Mouse (Mus musculus): ENCODE data around the gene Kcne4. TPM values are rescaled to one million over a fixed set of nuclear protein-coding genes. Genes with fewer than 3 reads are reported as not detected.
"Not testable (repeated sequence)": the region's sequence is repeated elsewhere in the genome, so short reads cannot be mapped to it uniquely, and the experiment has no call there.

Gene Kcne4
- polyA plus RNA-seq (2015; fragmentation: Nextera tagmentation; extraction: Ambion mirVana) = 4.2 and 5.3 TPM in 2 replicates

DNA sequence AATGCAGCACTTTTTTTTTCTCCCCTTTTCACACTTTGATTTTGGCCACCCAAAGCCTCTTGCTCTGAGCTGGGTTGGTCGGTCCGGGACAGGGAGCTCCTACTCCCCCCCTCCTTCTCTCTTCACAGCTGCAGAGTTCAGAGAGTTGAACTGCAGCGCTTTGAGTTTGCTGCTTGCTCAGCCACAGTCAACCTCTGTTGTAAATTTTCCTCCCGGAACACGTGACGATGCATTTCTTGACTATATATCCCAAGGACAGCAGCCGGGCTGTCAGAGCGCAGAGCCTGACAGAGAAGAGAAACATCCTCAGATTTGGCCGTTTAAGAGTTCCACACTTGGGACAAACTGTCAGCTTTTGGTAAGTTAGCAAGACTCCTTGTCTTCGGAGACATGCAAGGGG lies at the start of gene Kcne4:
Gene Kcne4, plus strand, starts transcription at position 120 of the 400 bp plus-strand sequence.
- no peaks in the 10 kb centered on the region for H3K36me3 ChIP-seq (ENCODE audit: control insufficient read depth, insufficient read depth)
- no peak within 1 kb of the TSS for H3K27ac ChIP-seq (ENCODE audit: low read length)
- peaks cover 22% of the 10 kb centered on the region for H3K4me1 ChIP-seq (ENCODE audit: control insufficient read depth, insufficient read depth, low read length)
- WGBS = 51% methylated on average over 10 of the region's 10 CpGs
- H3K4me3 ChIP-seq (ENCODE audit: low read length) = peak within 1 kb of the TSS; percentile 13
- peak within 1 kb of the TSS; percentile 31 for H3K4me2 ChIP-seq (ENCODE audit: low read depth, low read length)
- no peak within 1 kb of the TSS for H3K9ac ChIP-seq (ENCODE audit: low read length)
- no peaks in the 10 kb centered on the region for H3K27me3 ChIP-seq (ENCODE audit: control insufficient read depth, insufficient read depth, low read length)
- ATAC-seq (replicated peaks; ENCODE audit: extremely low read depth, insufficient read depth, low FRiP score) = no peak
- H3K9me3 ChIP-seq (replicated peaks; ENCODE audit: control insufficient read depth, low read length) = no peaks in the 10 kb centered on the region

- Histone ChIP-seq H3K4me2 (ENCODE audit: low read depth, low read length) (no peak overlapping the region), H3K9ac (ENCODE audit: low read length) (no peak overlapping the region), H3K27ac (ENCODE audit: low read length) (no peak overlapping the region), H3K4me1 (ENCODE audit: control insufficient read depth, insufficient read depth, low read length) (0 out of 2 replicates have a peak, but pooled peaks cover 2% of the 10 kb centered on the region), H3K27me3 (ENCODE audit: control insufficient read depth, insufficient read depth, low read length) (no peaks in the 10 kb centered on the region), H3K4me3 (ENCODE audit: low read length) (no peak overlapping the region), H3K36me3 (ENCODE audit: control insufficient read depth, insufficient read depth) (no peaks in the 10 kb centered on the region), H3K9me3 (replicated peaks; ENCODE audit: control insufficient read depth, low read length) (no peaks in the 10 kb centered on the region)
- 26% methylated on average over 5 of the region's 5 CpGs for WGBS
- ATAC-seq (replicated peaks; ENCODE audit: extremely low read depth, insufficient read depth, low FRiP score) = peak; percentile 49; the same call in 1 of the 2 replicates
Observed at GRCm38 (mm10) chr1:78781899-78782298, 34.7 kb upstream of the Kcne4 start.

DNA sequence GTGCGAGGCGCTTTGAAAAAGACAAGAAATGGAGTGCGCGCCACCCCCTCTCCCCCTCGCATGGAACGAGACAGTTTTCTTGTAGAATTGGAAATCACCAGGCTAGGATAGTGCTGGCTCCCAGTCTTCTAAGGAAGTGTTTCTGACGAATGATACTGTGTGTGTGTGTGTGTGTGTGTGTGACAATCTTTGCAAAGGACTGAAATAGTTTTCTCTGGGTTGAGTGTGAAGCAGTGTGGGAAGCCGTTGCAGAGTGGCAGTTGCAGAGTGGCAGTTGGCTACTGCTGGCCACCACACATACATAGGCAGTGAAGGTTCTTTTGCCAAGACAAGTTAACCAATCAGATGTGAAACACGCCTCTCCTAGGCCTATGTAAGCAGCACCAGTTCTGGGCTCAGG lies 31.6 kb upstream of the Kcne4 start:
- ATAC-seq (replicated peaks; ENCODE audit: extremely low read depth, insufficient read depth, low FRiP score); H3K9ac ChIP-seq (ENCODE audit: low read length); H3K4me2 ChIP-seq (ENCODE audit: low read depth, low read length); H3K27ac ChIP-seq (ENCODE audit: low read length); H3K27me3 ChIP-seq (ENCODE audit: control insufficient read depth, insufficient read depth, low read length); H3K9me3 ChIP-seq (replicated peaks; ENCODE audit: control insufficient read depth, low read length); H3K36me3 ChIP-seq (ENCODE audit: control insufficient read depth, insufficient read depth); H3K4me3 ChIP-seq (ENCODE audit: low read length); H3K4me1 ChIP-seq (ENCODE audit: control insufficient read depth, insufficient read depth, low read length): not testable (repeated sequence)
- WGBS = 84% methylated on average over 9 of the region's 9 CpGs

GRCm38 (mm10) chr1:78789744-78790143 lies 26.8 kb upstream of the Kcne4 start:
- H3K9me3 ChIP-seq (replicated peaks; ENCODE audit: control insufficient read depth, low read length) = no peaks in the 10 kb centered on the region
- no peaks in the 10 kb centered on the region for H3K36me3 ChIP-seq (ENCODE audit: control insufficient read depth, insufficient read depth)
- no peak overlapping the region for H3K4me3 ChIP-seq (ENCODE audit: low read length)
- WGBS = 19% methylated on average over 1 of the region's 1 CpGs
- H3K27me3 ChIP-seq (ENCODE audit: control insufficient read depth, insufficient read depth, low read length) = no peaks in the 10 kb centered on the region
- no peak for ATAC-seq (replicated peaks; ENCODE audit: extremely low read depth, insufficient read depth, low FRiP score)
- H3K27ac ChIP-seq (ENCODE audit: low read length) = no peak overlapping the region
- H3K4me2 ChIP-seq (ENCODE audit: low read depth, low read length) = no peak overlapping the region
- H3K4me1 ChIP-seq (ENCODE audit: control insufficient read depth, insufficient read depth, low read length) = no peaks in the 10 kb centered on the region
- no peak overlapping the region for H3K9ac ChIP-seq (ENCODE audit: low read length)

DNA sequence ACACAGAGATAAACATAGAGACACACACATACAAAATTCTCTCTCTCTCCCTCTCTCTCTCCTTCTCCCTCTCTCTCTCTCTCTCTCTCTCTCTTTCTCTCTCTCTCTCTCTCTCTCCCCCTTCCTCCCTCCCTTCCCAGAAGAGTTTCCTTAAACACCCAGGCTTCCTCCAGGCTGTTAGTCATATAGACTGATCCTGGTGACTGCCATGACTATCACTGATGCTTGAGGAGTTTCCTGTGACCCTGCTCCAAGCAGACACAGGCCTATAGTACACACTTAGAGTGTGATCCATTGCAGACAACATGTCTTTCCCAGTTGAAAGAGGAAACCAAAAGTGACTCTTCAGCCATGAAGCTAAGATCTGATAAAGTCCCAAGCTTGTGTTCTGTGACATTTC lies 9.1 kb upstream of the Kcne4 start:
- no peaks in the 10 kb centered on the region for H3K27me3 ChIP-seq (ENCODE audit: control insufficient read depth, insufficient read depth, low read length)
- no peaks in the 10 kb centered on the region for H3K4me1 ChIP-seq (ENCODE audit: control insufficient read depth, insufficient read depth, low read length)
- H3K4me2 ChIP-seq (ENCODE audit: low read depth, low read length) = no peak overlapping the region
- no peaks in the 10 kb centered on the region for H3K36me3 ChIP-seq (ENCODE audit: control insufficient read depth, insufficient read depth)
- H3K9me3 ChIP-seq (replicated peaks; ENCODE audit: control insufficient read depth, low read length) = no peaks in the 10 kb centered on the region
- H3K27ac ChIP-seq (ENCODE audit: low read length) = no peak overlapping the region
- no peak overlapping the region for H3K9ac ChIP-seq (ENCODE audit: low read length)
- H3K4me3 ChIP-seq (ENCODE audit: low read length) = no peak overlapping the region
- ATAC-seq (replicated peaks; ENCODE audit: extremely low read depth, insufficient read depth, low FRiP score) = no peak

DNA sequence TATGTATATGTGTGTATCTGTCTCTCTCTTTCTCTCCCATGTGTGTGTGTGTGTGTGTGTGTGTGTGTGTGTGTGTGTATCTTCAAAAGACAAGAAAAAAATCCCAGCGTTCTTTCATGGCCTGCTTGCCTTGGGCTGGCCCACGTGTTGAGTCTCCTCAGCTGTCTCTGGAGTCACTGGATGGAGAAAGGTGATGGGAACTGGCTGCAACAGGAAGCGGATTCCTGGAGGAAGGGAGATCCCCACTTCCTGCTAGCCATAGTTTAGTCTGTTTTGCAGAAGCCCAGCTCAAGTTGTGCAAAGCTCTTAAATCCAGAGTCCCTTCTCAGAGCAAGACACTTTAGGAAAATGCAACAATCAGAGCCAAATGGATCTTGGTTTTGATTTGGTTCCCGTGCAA lies 6.7 kb upstream of the Kcne4 start:
- no peak overlapping the region for H3K27ac ChIP-seq (ENCODE audit: low read length)
- H3K4me3 ChIP-seq (ENCODE audit: low read length) = no peak overlapping the region
- 54% methylated on average over 4 of the region's 4 CpGs for WGBS
- no peak overlapping the region for H3K9ac ChIP-seq (ENCODE audit: low read length)
- no peaks in the 10 kb centered on the region for H3K4me1 ChIP-seq (ENCODE audit: control insufficient read depth, insufficient read depth, low read length)
- no peaks in the 10 kb centered on the region for H3K9me3 ChIP-seq (replicated peaks; ENCODE audit: control insufficient read depth, low read length)
- ATAC-seq (replicated peaks; ENCODE audit: extremely low read depth, insufficient read depth, low FRiP score) = no peak
- no peaks in the 10 kb centered on the region for H3K27me3 ChIP-seq (ENCODE audit: control insufficient read depth, insufficient read depth, low read length)
- no peaks in the 10 kb centered on the region for H3K36me3 ChIP-seq (ENCODE audit: control insufficient read depth, insufficient read depth)
- no peak overlapping the region for H3K4me2 ChIP-seq (ENCODE audit: low read depth, low read length)

- H3K27ac ChIP-seq (ENCODE audit: low read length) = no peak overlapping the region
- WGBS = 74% methylated on average over 3 of the region's 3 CpGs
- H3K9me3 ChIP-seq (replicated peaks; ENCODE audit: control insufficient read depth, low read length) = no peaks in the 10 kb centered on the region
- H3K27me3 ChIP-seq (ENCODE audit: control insufficient read depth, insufficient read depth, low read length) = no peaks in the 10 kb centered on the region
- no peaks in the 10 kb centered on the region for H3K36me3 ChIP-seq (ENCODE audit: control insufficient read depth, insufficient read depth)
- no peak overlapping the region for H3K4me3 ChIP-seq (ENCODE audit: low read length)
- H3K4me2 ChIP-seq (ENCODE audit: low read depth, low read length) = no peak overlapping the region
- ATAC-seq (replicated peaks; ENCODE audit: extremely low read depth, insufficient read depth, low FRiP score) = no peak
- H3K9ac ChIP-seq (ENCODE audit: low read length) = no peak overlapping the region
- H3K4me1 ChIP-seq (ENCODE audit: control insufficient read depth, insufficient read depth, low read length) = no peaks in the 10 kb centered on the region
Observed at GRCm38 (mm10) chr1:78810904-78811303, 5.7 kb upstream of the Kcne4 start.

DNA sequence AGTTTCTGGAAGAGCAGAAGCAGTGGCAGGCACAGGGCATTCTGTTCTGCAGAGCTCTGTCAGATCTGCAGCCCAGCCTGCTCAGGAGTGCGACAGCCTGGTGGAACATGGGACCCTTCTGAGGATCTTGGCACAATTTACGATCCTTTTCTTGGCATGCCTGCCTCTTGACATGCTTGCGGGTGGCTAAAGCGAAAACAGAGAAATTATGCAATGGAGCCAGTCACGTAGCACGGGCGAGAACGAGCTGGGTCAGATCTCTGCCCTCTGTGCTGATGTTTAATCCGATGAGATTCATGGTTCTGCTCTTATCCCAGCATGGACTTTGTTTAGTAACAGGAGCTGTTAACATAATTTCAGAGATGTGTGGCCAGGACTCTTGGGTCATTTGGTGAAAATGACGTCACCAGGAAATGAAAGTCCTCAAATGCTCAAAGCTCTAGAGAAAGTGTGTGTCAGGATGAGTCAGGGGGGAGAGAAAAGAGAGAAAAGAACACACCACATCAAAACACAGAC lies 4.5 kb upstream of the Kcne4 start:
- no peak for ATAC-seq (replicated peaks; ENCODE audit: extremely low read depth, insufficient read depth, low FRiP score)
- no peaks in the 10 kb centered on the region for H3K4me1 ChIP-seq (ENCODE audit: control insufficient read depth, insufficient read depth, low read length)
- H3K4me2 ChIP-seq (ENCODE audit: low read depth, low read length) = no peak overlapping the region
- H3K9ac ChIP-seq (ENCODE audit: low read length) = no peak overlapping the region
- H3K27ac ChIP-seq (ENCODE audit: low read length) = no peak overlapping the region
- WGBS = 62% methylated on average over 10 of the region's 10 CpGs
- H3K36me3 ChIP-seq (ENCODE audit: control insufficient read depth, insufficient read depth) = no peaks in the 10 kb centered on the region
- no peak overlapping the region for H3K4me3 ChIP-seq (ENCODE audit: low read length)
- no peaks in the 10 kb centered on the region for H3K9me3 ChIP-seq (replicated peaks; ENCODE audit: control insufficient read depth, low read length)
- no peaks in the 10 kb centered on the region for H3K27me3 ChIP-seq (ENCODE audit: control insufficient read depth, insufficient read depth, low read length)

DNA sequence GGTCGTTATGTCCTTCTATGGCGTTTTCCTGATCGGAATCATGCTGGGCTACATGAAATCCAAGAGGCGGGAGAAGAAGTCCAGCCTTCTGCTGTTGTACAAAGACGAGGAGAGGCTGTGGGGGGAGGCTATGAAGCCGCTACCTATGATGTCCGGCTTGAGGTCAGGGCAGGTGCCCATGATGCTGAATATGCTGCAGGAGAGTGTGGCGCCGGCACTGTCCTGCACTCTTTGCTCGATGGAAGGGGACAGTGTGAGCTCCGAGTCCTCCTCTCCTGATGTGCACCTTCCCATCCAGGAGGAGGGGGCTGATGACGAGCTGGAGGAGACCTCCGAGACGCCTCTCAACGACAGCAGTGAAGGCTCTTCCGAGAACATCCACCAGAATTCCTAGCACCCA lies 1.2 kb downstream of the Kcne4 start:
- no peak for ATAC-seq (replicated peaks; ENCODE audit: extremely low read depth, insufficient read depth, low FRiP score)
- H3K4me2 ChIP-seq (ENCODE audit: low read depth, low read length) = peak overlapping the region; percentile 31
- H3K9ac ChIP-seq (ENCODE audit: low read length) = no peak overlapping the region
- peaks cover 22% of the 10 kb centered on the region for H3K4me1 ChIP-seq (ENCODE audit: control insufficient read depth, insufficient read depth, low read length)
- peak overlapping the region; percentile 13 for H3K4me3 ChIP-seq (ENCODE audit: low read length)
- H3K9me3 ChIP-seq (replicated peaks; ENCODE audit: control insufficient read depth, low read length) = no peaks in the 10 kb centered on the region
- H3K27me3 ChIP-seq (ENCODE audit: control insufficient read depth, insufficient read depth, low read length) = no peaks in the 10 kb centered on the region
- 80% methylated on average over 16 of the region's 16 CpGs for WGBS
- H3K27ac ChIP-seq (ENCODE audit: low read length) = no peak overlapping the region
- H3K36me3 ChIP-seq (ENCODE audit: control insufficient read depth, insufficient read depth) = no peaks in the 10 kb centered on the region
